Mouse (Mus musculus) gastrocnemius, adult 2 months (tissue): ENCODE data around the gene Wdr95. TPM values are rescaled to one million over a fixed set of nuclear protein-coding genes. Genes with fewer than 3 reads are reported as not detected.

Experiments used
- DNase-seq: peaks from one replicate; pipeline ENCODE4 v3.0.0; 2022
- H3K27ac ChIP-seq: fragments of 200-600 bp; 2 replicates; pipeline ENCODE4 v1.8.1; 2022; ENCODE audit warnings: mild to moderate bottlenecking
- H3K4me3 ChIP-seq: fragments of 200-600 bp; 2 replicates; pipeline ENCODE4 v1.8.1; 2022; ENCODE audit warnings: mild to moderate bottlenecking, moderate library complexity
- CTCF ChIP-seq: fragments of 200-600 bp; IDR thresholded peaks from 2 replicates; pipeline ENCODE4 v1.8.1; 2022; ENCODE audit warnings: antibody characterized with exemption, mild to moderate bottlenecking, moderate library complexity
- intact Hi-C: fragments of 180-260 bp; cut with DNase I; formaldehyde crosslinking; loops from one replicate; pipeline ENCODE4 v1.15.1; 2025
- total RNA-seq, 2 experiments: library from RNA; stranded (reverse); gene quantifications; 2 replicates each; pipeline ENCODE4 v1.2.3; 2021

The Wdr95 gene
- total RNA-seq, 2 experiments from 2014 or later, result 0.08 TPM; not detected in 1

DNA sequence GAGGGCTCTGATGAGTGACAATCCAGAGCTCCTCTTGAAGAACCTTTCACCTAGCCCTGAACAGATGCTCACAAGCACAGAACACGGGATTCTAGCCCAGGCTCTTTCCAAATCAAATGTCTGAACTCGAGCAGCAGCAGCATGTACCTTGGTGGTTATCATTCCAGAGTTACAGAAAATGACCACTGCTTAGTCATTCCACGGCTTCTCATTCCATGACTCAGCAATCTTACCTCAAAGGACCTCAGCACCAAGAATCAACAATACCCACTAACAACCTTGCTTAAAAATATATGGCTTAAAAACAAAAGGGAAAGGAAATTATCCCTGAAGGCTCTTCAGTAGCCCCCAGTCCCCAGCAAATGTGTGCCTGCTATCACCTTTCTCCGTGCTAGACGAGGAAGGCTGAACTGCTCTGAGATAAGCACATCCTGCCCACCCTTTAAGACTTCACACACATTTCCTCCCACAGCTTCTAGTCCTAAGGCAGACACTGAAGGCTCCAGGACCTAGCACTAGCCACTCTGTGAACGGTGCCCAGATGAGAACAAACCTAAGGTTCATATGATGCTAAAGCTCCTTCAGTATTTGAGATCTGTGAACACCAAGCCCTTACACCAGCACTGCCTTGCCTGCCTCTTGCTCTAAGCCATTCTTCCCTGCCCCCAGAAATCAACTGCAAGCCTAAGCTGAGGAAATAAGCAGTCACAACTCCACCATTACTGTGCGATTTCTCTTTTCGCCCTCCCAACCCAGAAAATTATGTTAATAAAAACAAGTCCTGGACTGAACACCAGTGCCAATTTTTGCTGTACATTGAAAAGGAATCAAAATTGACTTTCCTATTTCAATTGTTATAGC lies 95.6 kb downstream of the Wdr95 start:
- no peak overlapping the region for H3K27ac ChIP-seq
- no peak for TF ChIP-seq CTCF

DNA sequence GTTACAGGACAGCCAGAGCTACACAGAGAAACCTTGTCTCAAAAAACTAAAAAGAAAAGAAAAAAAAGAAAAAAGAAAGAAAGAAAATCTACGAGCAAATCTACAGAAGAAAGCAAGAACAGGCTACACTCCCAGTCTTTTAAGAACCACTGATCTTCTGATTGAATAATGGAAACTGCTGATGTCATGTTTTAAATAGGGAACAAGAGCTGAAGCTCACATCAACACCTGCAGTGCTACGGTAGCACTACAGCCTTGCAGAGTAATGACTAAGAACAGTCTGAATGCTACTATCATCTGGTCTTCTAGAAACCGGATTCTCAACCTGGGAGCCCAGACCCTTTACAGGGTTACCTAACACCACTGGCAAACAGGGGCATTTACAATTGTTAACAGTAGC lies 97.1 kb downstream of the Wdr95 start:
- TF ChIP-seq CTCF, result no peak
- DNase-seq, result no peak
- intact Hi-C loops, result no loop called here
- Histone ChIP-seq H3K27ac (no peak overlapping the region), H3K4me3 (no peak overlapping the region)

More for the DNA sequence above, 95.6 kb downstream of the Wdr95 start:
- H3K4me3 ChIP-seq, result no peak overlapping the region
- DNase-seq, result no peak
- intact Hi-C loops, result no loop called here

DNA sequence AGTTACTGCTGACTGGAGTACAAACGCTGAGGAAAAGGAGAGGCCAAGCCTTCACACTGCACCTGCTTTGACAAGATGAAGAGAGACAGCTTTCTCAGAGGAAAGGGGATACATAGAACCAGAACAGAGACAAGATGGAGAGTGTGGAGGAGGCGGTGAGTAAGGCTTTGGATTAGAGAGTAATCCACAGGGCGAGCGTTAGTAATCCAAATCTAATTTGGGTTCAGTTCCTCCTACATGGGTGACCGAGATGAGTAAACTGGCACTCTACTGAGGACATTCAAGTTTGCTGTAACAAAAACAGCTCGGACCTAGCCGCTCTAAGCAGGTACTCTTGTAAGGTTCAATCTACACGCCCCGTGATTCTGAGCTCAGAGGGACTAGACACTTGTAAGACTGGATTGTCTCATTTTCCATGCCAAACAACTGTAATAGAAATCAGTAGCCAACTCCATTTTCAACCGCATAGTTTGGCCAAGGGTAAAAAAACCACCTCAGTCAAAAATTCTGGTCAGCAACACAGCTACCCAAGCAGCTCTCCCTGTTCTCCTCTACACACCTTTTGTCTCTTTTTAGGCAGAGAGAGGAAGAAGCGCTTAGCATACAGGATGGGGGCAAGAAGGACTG lies 106.0 kb downstream of the Wdr95 start:
- H3K27ac ChIP-seq, result peak overlapping the region; percentile 90; the same call in 1 of the 2 replicates

DNA sequence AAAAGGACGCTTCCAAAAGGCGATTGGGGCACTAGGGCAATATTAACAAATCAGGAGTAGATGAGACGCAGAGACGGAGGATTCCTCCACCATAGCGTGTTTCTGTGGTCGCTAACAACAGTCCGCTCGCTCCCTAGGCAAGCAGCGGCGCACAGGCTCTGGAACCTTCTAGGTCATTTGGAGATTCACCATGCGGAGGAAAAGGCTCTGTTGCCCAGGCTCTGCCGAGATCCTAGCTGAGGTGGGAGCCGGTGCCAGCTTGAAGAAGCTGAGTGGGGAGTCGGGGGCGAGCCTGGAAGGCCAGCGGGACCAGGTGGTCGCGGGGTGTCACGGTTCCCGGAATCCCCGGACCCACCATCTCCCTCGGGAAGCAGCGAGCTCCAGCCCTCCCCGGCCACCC lies 107.1 kb downstream of the Wdr95 start:
- TF ChIP-seq CTCF, result no peak
- DNase-seq, result no peak
- intact Hi-C loops, result loop anchor here (5.0 kb wide), 2 partner anchors 42 to 63 kb away; partner anchors contain the start of gene B3glct
- Histone ChIP-seq H3K27ac (peak overlapping the region; percentile 90), H3K4me3 (peak overlapping the region; percentile 94)

More for the DNA sequence above, 106.0 kb downstream of the Wdr95 start:
- TF ChIP-seq CTCF, result no peak
- no peak for DNase-seq
- peak overlapping the region; percentile 94 for H3K4me3 ChIP-seq
- intact Hi-C loops, result loop anchor here (5.0 kb wide), 2 partner anchors 43 to 62 kb away; partner anchors contain the start of gene B3glct

DNA sequence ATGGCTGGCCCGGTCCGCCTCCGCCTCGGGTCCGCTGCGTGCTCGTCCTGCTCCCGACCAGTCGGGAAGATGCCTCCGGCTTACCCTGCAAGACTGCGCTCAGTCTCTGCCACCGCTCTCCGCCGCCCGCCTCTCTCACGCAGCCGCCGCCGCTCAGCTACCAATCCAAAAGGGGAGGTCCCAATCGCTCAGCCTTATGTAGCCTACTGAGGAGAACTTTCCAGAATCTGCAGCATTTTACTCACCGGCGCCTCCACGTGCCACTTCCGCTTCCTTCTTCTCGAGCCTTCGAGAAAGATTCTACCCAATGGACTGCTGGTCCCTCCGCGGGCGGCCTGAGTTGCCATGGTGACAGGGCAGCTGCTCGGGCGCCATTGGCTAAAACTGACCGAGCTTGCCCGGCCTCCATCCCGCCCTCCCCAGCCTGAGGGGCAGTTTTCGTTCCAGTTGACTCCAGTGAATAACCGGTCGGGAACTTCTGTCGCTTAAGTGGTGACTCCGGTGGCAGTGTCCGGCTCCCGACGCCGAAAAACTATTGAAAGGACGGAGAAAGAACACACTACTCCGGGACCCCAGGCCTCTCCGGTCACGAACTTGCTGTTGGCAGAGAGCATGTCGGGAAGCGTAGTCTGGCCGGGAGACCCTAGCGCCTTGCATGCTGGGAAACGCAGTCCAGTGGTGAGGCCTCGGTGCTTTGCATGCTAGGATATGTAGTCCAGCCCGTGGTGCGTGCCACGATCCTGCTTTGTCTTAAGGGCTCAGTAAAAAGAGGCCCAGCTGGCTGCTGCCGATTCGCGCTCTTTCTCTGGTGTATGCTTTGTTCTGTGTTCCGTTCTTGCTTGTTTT lies 107.8 kb downstream of the Wdr95 start, which contains the start of gene Hsph1:
TSS of gene Hsph1 (minus strand) at position 302 of the 846 bp plus-strand sequence.
- peak within 1 kb of the TSS; percentile 90 for H3K27ac ChIP-seq
- peak; percentile 17; the same call in 1 of the 2 replicates for TF ChIP-seq CTCF
- intact Hi-C loops, result loop anchor here (5.0 kb wide), 2 partner anchors 41 to 64 kb away; partner anchors contain the start of gene B3glct
- peak within 1 kb of the TSS; percentile 94 for H3K4me3 ChIP-seq
- peak; percentile 99 for DNase-seq

DNA sequence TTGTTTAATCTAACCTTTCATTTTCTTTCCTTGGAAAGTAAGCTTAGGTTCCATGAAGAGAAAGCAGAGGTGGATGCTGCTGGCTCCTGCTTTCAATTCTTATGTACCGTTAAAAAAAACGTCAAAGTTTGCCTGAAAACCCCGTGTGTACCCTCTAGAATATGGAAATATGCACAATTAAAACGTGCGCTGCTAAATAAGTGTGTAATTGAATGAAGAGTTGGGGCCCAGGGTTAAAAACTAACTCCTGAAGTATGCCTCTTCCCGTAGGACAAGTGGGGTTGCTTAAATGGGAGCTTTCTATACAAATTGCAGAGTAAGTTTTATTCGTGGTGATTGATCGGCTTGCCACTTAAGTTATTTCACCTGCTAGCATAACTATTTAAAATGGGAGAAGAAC lies 108.8 kb downstream of the Wdr95 start:
- H3K4me3 ChIP-seq, result peak overlapping the region; percentile 94
- intact Hi-C loops, result loop anchor here (5.0 kb wide), 2 partner anchors 40 to 65 kb away; partner anchors contain the start of gene B3glct
- DNase-seq, result no peak
- H3K27ac ChIP-seq, result 0 out of 2 replicates have a peak overlapping the region, but pooled peaks have one; percentile 90
- TF ChIP-seq CTCF, result no peak

DNA sequence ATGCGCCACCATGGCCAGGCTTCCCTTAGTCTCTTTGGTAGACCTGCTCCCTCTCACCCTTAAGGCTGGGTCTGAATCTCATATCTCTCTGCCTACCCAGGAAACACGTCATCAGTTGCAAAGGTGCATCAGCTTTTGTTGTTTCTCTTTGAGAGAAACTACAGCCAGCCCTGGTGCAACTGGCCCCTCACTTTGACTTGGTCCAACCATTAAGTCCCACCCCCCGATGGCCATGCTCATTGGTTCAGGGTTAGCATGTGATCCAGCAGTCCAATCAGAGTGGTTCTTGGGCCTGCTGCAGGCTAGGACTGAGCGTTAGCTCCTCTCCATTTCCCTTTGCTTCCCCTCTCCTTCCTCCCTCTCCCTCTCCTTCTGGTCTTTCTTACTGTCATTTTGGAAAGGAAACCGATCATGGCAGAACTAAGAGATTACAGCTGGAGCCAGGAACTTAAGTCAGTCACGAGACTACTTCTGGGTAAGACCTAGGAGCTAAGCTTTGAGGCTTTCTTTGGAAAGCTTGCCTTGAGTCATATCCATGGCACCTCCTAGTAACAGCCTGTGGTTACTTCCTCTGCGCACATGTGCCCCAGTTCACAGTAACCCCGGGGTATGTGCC lies 112.9 kb downstream of the Wdr95 start:
- Histone ChIP-seq H3K27ac (no peak overlapping the region), H3K4me3 (no peak overlapping the region)
- intact Hi-C loops, result no loop called here
- no peak for TF ChIP-seq CTCF
- no peak for DNase-seq

DNA sequence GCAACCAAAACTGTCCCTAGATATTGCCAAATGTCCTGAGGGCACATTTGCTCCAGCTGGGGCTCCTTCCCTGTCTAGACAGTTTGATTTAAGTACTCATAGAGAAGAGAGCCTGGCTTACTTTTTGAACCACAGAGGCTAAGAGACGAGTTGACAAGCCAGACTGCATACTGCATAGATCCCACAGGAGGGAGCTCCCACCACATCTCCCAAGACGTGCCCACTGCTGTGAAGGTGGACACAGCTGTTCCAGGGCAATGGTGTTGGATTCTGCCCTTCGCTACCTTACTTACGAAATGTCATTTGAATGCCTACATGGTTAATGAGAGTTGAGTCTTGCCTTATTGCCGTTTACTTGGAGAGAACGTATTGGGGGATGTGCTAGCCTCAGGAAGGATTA lies 113.9 kb downstream of the Wdr95 start:
- H3K4me3 ChIP-seq, result no peak overlapping the region
- intact Hi-C loops, result no loop called here
- H3K27ac ChIP-seq, result no peak overlapping the region
- DNase-seq, result no peak
- TF ChIP-seq CTCF, result no peak; the same call in 1 of the 2 replicates

DNA sequence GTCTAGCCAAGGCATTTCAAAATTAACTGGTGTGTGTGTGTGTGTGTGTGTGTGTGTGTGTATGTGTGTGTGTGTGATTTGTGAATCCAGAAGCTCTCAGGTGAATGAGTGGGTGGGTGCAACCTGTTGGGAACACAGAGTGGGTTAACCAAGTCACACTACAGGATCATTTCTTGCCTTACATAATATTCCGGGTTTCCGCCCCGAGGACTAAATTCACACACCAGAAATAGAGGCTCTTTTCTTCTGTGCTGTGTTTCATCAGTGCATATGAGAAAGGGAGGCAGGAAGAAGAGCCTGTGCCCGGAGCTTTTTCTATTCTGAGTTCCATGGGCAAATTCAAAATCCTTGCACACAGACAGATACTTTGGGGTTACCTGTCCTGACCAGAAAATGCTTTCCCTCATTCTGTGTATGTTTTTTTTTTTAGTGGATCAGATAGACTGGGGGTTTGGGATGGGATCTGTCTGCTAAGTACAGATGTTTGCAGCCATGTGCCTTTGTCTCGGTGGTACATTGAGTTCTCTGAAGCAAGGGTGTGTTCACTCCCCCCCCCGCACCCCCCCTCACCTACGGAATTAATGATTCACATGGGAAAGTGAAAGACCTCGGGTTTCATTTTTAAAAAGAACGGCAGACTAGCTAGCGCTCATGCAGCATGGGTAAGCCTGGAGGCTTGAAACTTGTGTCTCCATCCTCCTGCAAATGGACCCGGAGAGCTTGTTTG lies 114.5 kb downstream of the Wdr95 start:
- DNase-seq, result no peak
- no peak for TF ChIP-seq CTCF
- intact Hi-C loops, result no loop called here
- no peak overlapping the region for H3K27ac ChIP-seq
- H3K4me3 ChIP-seq, result no peak overlapping the region

DNA sequence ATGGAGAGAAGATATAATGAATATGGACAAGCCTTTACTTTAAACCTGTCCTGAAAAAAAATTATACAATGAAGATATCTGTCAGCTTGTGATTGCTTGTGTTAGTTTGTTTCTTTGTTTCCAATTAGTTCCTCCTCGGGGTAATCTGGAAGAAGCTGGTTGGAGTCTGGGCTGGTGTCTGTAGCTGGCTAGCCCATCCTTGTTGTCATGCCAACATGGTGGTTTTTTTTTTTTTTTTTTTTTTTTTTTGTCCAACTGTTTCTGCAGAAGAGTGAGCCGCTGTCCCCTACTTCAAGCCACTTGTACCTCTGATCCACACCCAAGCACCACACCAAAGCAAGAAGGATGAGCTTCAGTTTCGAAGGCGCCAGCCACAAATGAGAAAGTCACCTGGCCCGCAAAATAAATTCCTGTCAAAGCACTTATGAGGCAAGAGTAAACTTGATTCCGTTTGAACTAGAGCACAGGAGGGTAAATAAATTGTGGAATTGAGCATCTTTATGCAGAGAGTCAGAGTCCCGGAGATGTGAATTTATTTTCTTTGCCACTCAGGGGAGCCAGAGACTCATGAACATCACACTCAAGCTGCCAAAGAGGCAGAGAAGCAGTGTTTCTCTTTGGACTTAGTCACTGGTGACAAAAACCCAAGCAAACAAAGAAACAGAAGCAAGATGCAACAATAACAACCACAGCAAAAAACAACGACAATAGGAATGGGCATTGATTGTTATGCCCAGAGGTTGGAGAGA lies 119.1 kb downstream of the Wdr95 start:
- intact Hi-C loops, result no loop called here

DNA sequence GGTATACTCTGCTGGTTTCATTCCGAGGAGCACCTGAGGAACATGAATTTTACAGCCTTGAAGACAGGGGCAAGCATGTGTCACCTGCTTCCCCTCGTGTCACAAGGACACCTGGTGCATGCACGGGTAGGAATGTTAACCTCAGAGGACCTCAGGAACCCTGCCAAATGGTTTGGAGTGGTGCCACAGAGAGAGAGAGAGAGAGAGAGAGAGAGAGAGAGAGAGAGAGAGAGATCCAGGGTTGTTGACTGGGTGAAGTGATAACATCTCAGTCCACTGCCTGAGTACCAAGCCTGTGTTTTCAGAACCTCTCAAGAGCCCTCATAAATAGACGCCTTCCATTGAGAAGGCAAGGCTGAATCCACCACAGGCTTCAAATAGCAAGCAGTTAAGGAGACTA lies 119.7 kb downstream of the Wdr95 start:
- Histone ChIP-seq H3K27ac (no peak overlapping the region), H3K4me3 (no peak overlapping the region)
- no peak for DNase-seq
- intact Hi-C loops, result no loop called here
- no peak for TF ChIP-seq CTCF

More for the DNA sequence above, 119.1 kb downstream of the Wdr95 start:
- no peak for TF ChIP-seq CTCF
- Histone ChIP-seq H3K4me3 (no peak overlapping the region), H3K27ac (no peak overlapping the region)
- DNase-seq, result no peak
